Mouse (Mus musculus): ENCODE measurements around the gene Usp42. TPM values are rescaled to one million over a fixed set of nuclear protein-coding genes. Genes with fewer than 3 reads are reported as not detected.
A peak's percentile ranks its signal among the peaks of the same experiment; 100 is the strongest.

Gene Usp42
- total RNA-seq (2014; fragmentation: Nextera tagmentation) (11.0 and 15.7 TPM in 2 replicates), total RNA-seq (2017) (9.2 and 18.7 TPM in 2 replicates)

GRCm38 (mm10) chr5:143732180-143732891 lies at the start of gene Usp42:
Usp42 (minus strand) TSS chr5:143732280.
- peak; percentile 98 for ATAC-seq (replicated peaks; ENCODE audit: low FRiP score, low TSS enrichment, poor library complexity, severe bottlenecking)

DNA sequence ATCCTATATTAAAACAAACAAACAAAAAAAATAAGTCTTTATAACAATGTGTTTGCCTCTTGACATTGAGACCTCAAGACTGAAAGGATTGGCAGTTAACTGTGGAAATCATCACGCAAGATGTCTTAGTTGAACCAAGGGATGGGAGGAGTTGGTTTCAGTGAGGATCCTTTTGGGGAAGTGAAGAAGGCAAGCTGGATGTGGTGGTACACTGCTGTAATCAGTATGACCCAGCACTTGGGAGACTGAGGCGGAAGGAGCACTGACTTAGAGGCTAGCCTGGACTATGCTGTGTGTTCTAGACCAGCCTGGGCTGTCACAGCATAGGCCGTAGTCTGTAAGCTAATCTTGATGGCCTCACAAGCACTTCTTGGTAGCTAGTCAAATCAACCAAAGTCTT lies 28.4 kb upstream of the Usp42 start:
- no peak for ATAC-seq (replicated peaks; ENCODE audit: low FRiP score, low TSS enrichment, poor library complexity, severe bottlenecking)

- ATAC-seq (replicated peaks; ENCODE audit: low FRiP score, low TSS enrichment, poor library complexity, severe bottlenecking), result no peak
These were observed 27.5 kb upstream of the Usp42 start for GRCm38 (mm10) chr5:143759554-143759953.

DNA sequence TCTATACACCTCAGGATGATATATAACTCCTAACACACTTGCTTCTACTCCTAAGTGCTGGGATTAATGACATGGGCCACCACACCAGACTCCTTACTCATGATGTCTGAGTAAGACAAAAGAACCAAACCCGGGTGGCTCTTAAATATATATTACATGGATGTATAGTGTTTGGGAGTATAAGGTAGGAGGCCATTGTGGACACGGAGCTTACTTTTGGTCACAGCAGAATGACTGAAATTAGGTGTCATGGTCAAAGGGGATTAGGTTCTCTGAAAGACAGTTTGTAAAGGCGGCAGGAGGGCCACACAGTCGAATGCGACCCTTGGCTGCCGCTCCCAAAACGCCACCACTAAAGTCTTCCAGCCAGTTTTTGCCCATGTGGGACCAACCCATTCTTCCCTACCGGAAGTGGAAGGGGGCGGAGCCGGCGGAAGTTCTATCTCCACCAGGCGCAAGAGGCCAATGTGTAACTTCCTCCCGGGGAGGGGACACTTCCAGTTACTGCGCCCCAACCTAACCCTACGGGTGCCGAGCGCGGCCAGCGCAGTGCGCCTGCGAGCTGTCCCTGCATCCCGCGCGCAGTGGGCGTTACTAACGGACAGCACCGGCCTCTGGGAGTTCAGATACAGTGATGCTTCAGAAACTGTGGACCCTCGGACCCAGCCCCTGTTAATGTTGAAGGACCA lies 25.8 kb upstream of the Usp42 start:
- peak; percentile 90 for ATAC-seq (replicated peaks; ENCODE audit: low FRiP score, low TSS enrichment, poor library complexity, severe bottlenecking)

DNA sequence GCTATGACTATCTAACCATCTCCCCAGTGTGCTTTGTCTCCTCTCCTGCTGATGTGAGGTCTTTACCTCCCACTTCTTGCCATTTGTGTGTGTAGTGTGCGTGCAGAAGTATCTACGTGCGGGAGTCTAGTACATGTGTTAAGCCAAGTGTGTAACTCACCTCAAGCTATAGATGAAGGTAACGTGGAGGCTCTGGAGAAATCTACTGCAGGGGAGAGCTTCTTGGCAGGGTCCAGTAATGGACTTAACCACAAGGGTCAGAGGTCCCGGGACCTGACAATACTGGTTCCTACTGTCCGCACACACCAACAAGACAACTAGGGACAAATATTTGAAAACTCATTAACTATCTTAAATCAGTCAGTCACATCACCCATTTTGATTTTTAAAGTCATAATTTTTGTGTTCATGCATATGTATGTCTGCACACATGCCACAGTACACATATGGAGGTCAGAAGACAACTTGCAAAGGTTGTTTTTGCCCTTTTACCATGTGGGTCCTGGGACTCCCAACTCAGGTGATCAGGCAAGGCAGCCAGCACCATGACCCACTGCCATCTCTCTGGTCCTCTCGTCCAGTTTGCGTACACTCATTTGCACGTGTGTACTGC lies 23.6 kb upstream of the Usp42 start:
- no peak for ATAC-seq (replicated peaks; ENCODE audit: low FRiP score, low TSS enrichment, poor library complexity, severe bottlenecking)

DNA sequence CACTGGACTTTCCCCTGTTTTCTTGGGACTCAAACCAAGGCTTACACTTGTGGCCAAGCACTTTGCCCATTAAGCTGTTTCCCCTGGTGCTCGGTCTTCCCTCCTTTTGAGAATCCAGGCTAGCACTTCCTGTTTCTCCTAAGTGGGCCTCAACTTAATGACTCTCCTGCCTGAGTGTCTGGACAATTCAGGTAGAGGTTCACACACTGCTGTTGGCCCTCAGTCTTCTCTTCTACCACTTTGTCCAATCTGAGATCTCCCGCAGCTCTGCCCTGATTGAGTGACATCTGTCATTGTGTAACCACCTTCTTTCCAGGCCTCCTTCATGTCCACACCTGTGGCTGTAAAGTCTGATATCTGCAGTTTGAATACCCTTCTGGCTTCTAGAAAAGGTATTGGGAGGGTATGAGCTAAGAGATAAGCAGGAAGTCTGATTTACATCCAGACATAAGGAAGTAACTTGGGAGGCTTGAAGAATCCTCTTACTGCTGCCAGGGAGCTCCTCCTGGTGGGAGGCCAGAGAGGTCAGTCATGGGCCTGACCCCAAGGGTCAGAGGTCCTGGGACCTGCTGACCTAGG lies 17.6 kb upstream of the Usp42 start:
- ATAC-seq (replicated peaks; ENCODE audit: low FRiP score, low TSS enrichment, poor library complexity, severe bottlenecking), result no peak

GRCm38 (mm10) chr5:143731483-143732112 lies 482 bp downstream of the Usp42 start:
- ATAC-seq (replicated peaks; ENCODE audit: low FRiP score, low TSS enrichment, poor library complexity, severe bottlenecking), result no peak

DNA sequence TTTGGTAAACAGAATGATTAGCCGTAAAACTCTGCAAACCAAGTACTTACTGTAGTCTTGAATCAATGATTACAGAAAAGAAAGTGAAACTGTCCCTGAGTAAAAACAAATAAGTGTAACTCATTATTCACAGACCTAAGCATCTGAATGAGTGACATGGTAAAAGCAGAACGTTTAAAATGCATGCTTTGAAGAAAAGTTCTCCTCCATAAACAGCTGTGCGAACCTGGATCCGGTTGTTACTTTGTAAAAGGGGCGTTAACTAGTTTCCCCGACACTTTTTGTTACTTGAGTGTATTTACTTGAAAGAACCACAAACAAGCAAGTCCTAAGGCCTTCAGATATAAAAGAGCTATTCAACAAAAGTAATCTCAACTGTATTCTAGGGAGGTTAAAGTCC lies 1.2 kb downstream of the Usp42 start:
- no peak for ATAC-seq (replicated peaks; ENCODE audit: low FRiP score, low TSS enrichment, poor library complexity, severe bottlenecking)

GRCm38 (mm10) chr5:143721962-143722361 lies 10.1 kb downstream of the Usp42 start:
- ATAC-seq (replicated peaks; ENCODE audit: low FRiP score, low TSS enrichment, poor library complexity, severe bottlenecking), result peak; percentile 27; the same call in 1 of the 2 replicates

- ATAC-seq (replicated peaks; ENCODE audit: low FRiP score, low TSS enrichment, poor library complexity, severe bottlenecking), result no peak
These were observed 19.9 kb downstream of the Usp42 start for GRCm38 (mm10) chr5:143712011-143712800.

- ATAC-seq (replicated peaks; ENCODE audit: low FRiP score, low TSS enrichment, poor library complexity, severe bottlenecking), result peak; percentile 65
These were observed 20.8 kb downstream of the Usp42 start for GRCm38 (mm10) chr5:143711326-143711725.

- no peak for ATAC-seq (replicated peaks; ENCODE audit: low FRiP score, low TSS enrichment, poor library complexity, severe bottlenecking)
These were observed 25.3 kb downstream of the Usp42 start for GRCm38 (mm10) chr5:143706822-143707200.

- ATAC-seq (replicated peaks; ENCODE audit: low FRiP score, low TSS enrichment, poor library complexity, severe bottlenecking), result peak; percentile 15; the same call in 1 of the 2 replicates
These were observed 25.9 kb downstream of the Usp42 start for GRCm38 (mm10) chr5:143706030-143706821.

GRCm38 (mm10) chr5:143705659-143705982 lies 26.5 kb downstream of the Usp42 start:
- ATAC-seq (replicated peaks; ENCODE audit: low FRiP score, low TSS enrichment, poor library complexity, severe bottlenecking), result no peak

DNA sequence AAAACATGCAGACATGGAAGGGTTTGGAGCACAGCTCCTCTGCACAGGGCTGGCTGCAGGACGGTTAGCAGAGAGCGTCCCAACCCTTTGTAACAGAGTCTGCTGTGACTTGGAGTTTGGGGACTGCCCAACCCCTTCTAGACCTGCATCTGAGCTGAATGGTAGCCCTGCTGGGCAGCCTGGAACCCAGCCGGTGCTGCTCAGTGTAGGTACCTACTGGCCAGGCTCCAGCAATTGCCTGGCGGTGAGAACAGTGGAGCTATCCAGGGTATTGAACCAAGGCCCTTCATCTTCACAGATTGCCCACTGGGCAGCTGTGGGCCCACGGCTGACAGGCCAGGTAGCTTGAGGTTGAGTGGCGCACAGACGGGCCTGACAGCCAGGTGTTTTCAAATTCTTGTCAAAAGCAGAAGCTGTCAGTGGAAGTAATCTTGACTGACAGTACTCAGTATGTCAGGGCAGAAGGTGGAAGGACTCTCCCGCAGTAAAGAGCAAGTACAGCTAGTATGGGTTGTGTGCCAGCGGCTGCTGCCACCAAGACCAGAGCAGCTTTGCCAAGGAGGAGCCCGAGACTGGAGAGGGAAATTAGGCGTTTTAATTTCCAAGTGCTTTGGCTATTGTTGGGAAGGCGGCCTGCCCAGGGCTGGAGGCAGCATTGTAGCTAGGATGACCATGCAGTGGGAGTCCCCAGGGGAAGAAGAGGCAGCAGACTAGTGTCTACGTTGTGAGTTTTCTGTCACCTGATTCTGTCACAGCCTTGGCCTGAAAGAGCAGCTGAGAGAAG lies 27.0 kb downstream of the Usp42 start:
- ATAC-seq (replicated peaks; ENCODE audit: low FRiP score, low TSS enrichment, poor library complexity, severe bottlenecking), result no peak

GRCm38 (mm10) chr5:143701074-143701473 lies 31.0 kb downstream of the Usp42 start:
- ATAC-seq (replicated peaks; ENCODE audit: low FRiP score, low TSS enrichment, poor library complexity, severe bottlenecking), result no peak

- peak; percentile 94 for ATAC-seq (replicated peaks; ENCODE audit: low FRiP score, low TSS enrichment, poor library complexity, severe bottlenecking)
These were observed 31.8 kb downstream of the Usp42 start for GRCm38 (mm10) chr5:143700247-143700646.

- no peak for ATAC-seq (replicated peaks; ENCODE audit: low FRiP score, low TSS enrichment, poor library complexity, severe bottlenecking)
These were observed 33.6 kb downstream of the Usp42 start for GRCm38 (mm10) chr5:143698454-143698853.

All from megakaryocyte-erythroid progenitor cell, adult 5-6 weeks (primary cell).